In the genomic region with DNA sequence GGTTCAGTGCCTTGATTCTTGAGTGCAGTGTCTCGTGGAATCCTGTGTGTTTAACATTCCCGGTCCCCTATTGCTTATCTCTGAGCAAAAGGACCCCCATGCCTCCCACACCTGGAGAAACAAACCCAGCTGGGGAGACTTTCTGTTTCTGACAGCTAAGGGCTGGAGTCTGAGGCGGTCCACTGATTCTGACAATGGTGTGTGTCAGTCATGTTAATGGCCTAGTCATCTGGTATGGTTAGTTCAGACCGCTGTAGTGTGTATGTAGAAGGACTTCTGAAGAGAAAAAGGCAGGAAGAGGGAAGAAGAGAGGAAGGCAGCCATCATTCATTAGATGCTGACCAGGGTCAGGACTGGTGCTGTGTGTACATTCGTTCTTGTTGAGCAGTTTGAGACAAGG, we compare ENCODE assay signal across 20 mouse cellular contexts.
"Had no signal": no experiment of that assay in that cellular context is flagged by ENCODE, and none has a peak within 500 bp of the region (broad histone marks: within the 10 kb centered on the region; RNA-seq: fewer than 3 reads in every experiment).

No protein-coding gene starts in this region.

- DNase-seq: kidney, adult 2 months; kidney, postnatal 10 days; layer of hippocampus, postnatal 36 days; liver, embryonic 13.5 days; lung, adult 2 months; lung, postnatal 14 days; lung, postnatal 4 days; right cerebral cortex, adult 18-20 months; right cerebral cortex, postnatal 14 days; right cerebral cortex, postnatal 4 days; thymus, adult 2 months; thymus, postnatal 14 days; thymus, postnatal 4 days had no signal

- H3K27me3 ChIP-seq: liver, embryonic 13.5 days; midbrain, embryonic 12.5 days; midbrain, embryonic 15.5 days; neural tube, embryonic 12.5 days; neural tube, embryonic 15.5 days had no signal

- H3K9ac ChIP-seq: liver, embryonic 13.5 days; midbrain, embryonic 12.5 days; midbrain, embryonic 15.5 days; neural tube, embryonic 12.5 days; neural tube, embryonic 15.5 days had no signal

- H3K4me1 ChIP-seq: neural tube, embryonic 12.5 days had no signal

- H3K4me3 ChIP-seq: left cerebral cortex, adult 2 months; liver, embryonic 13.5 days; midbrain, embryonic 12.5 days; midbrain, embryonic 15.5 days; neural tube, embryonic 12.5 days; neural tube, embryonic 15.5 days had no signal

- H3K36me3 ChIP-seq: liver, embryonic 13.5 days; midbrain, embryonic 12.5 days; midbrain, embryonic 15.5 days; neural tube, embryonic 12.5 days; neural tube, embryonic 15.5 days had no signal

- H3K27ac ChIP-seq: left cerebral cortex, adult 2 months; liver, embryonic 13.5 days; midbrain, embryonic 12.5 days; midbrain, embryonic 15.5 days; neural tube, embryonic 12.5 days; neural tube, embryonic 15.5 days; stomach, postnatal 0 days had no signal

- H3K4me2 ChIP-seq: liver, embryonic 13.5 days; midbrain, embryonic 12.5 days; midbrain, embryonic 15.5 days; neural tube, embryonic 12.5 days; neural tube, embryonic 15.5 days had no signal

- ATAC-seq: intestine, embryonic 16.5 days; midbrain, embryonic 15.5 days had no signal

- H3K9me3 ChIP-seq: liver, embryonic 13.5 days; midbrain, embryonic 12.5 days; midbrain, embryonic 15.5 days; neural tube, embryonic 12.5 days; neural tube, embryonic 15.5 days had no signal
